Mouse (Mus musculus): ENCODE measurements around the gene Pak1. TPM values are rescaled to one million over a fixed set of nuclear protein-coding genes. Genes with fewer than 3 reads are reported as not detected.

Gene Pak1
- polyA plus RNA-seq, 1 experiment from 2014 or later: 4.6 TPM

GRCm38 (mm10) chr7:97926978-97927377 lies 138.6 kb downstream of the Pak1 start:
- no peak for ATAC-seq (ENCODE audit: extremely low read depth, insufficient number of reproducible peaks, low FRiP score, low TSS enrichment)
- Histone ChIP-seq H3K9ac (no peak overlapping the region), H3K9me3 (no peaks in the 10 kb centered on the region; the same call in 1 of the 2 replicates), H3K27ac (replicated peaks) (no peak overlapping the region), H3K4me1 (no peaks in the 10 kb centered on the region), H3K27me3 (replicated peaks) (no peaks in the 10 kb centered on the region), H3K4me3 (no peak overlapping the region), H3K36me3 (no peaks in the 10 kb centered on the region), H3K4me2 (no peak overlapping the region)
- 85% methylated on average over 5 of the region's 5 CpGs for WGBS

DNA sequence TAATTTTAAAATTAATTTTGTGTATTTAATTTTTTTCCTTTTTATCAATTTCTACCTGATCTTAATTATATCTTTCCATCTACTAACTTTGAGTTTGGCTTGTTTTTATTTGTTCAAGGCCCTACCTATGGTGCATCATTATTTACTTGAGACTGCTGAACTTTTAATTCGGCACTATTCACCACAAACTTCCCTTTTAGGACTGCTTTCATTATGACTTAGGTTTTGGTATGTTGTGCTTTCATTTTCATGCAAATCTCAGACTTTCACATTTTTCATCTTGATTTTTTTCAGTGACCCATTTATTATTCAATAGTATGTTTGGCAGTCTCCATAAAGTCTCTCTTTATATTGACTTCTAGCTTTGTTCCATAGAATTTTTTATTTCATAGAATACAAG lies 156.1 kb downstream of the Pak1 start:
- Histone ChIP-seq H3K9me3 (no peaks in the 10 kb centered on the region), H3K36me3 (no peaks in the 10 kb centered on the region), H3K4me2 (no peak overlapping the region), H3K27ac (replicated peaks) (no peak overlapping the region), H3K4me3 (no peak overlapping the region), H3K27me3 (replicated peaks) (no peaks in the 10 kb centered on the region), H3K9ac (no peak overlapping the region), H3K4me1 (no peaks in the 10 kb centered on the region)
- WGBS: 64% methylated on average over 1 of the region's 1 CpGs
- ATAC-seq (ENCODE audit: extremely low read depth, insufficient number of reproducible peaks, low FRiP score, low TSS enrichment): no peak

Other genes starting within 250 kb of the Pak1 start
- 36.4 and 39.7 TPM in 2 replicates for gene Aamdc, start 209.0 kb upstream of the Pak1 start, polyA plus RNA-seq (2015; fragmentation: Nextera tagmentation; extraction: Ambion mirVana)
- gene Rsf1, start 208.7 kb upstream of the Pak1 start, polyA plus RNA-seq (2015; fragmentation: Nextera tagmentation; extraction: Ambion mirVana): 11.2 and 14.0 TPM in 2 replicates
- 96.0 and 110 TPM in 2 replicates for gene Clns1a, start 91.9 kb upstream of the Pak1 start, polyA plus RNA-seq (2015; fragmentation: Nextera tagmentation; extraction: Ambion mirVana)
- gene Aqp11, start 50.3 kb upstream of the Pak1 start, polyA plus RNA-seq (2015; fragmentation: Nextera tagmentation; extraction: Ambion mirVana): 2.4 and 2.7 TPM in 2 replicates
- gene Gdpd4, start 131.4 kb downstream of the Pak1 start, polyA plus RNA-seq (2015; fragmentation: Nextera tagmentation; extraction: Ambion mirVana): not detected in 2 replicates